Mouse (Mus musculus) A20 (cell line): Measurements from ENCODE around the gene Tnrc6b.
"Not testable (repeated sequence)": the region's sequence is repeated elsewhere in the genome, so short reads cannot be mapped to it uniquely, and the experiment has no call there.

Source experiments
- DNase-seq: peaks from one replicate; pipeline ENCODE4 v3.0.0-alpha.2; 2011; ENCODE audit warnings: low read depth, low spot score

The Tnrc6b gene

GRCm38 (mm10) chr15:80701481-80702257 lies 9.4 kb upstream of the Tnrc6b start:
- DNase-seq = no peak

GRCm38 (mm10) chr15:80702910-80703309 lies 8.2 kb upstream of the Tnrc6b start:
- no peak for DNase-seq

DNA sequence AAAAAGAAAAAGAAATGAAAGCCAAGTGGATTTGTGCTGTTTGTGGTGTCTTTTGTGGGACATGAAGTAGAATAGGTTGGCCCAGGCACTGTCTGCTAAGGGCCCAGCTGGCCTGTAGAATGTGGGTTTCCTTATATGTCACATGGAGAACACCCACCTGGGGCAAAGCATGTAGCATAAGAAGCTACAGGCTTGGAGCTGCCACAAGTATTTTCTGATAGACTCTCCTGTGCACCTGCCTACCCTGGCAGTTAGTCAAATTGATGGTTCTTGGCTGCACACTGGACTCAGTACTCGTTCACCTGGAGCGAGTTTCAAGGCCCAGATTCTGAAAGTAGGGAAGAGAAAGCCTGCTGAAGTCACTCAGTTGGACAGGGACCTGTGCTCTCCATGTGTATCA lies 7.6 kb upstream of the Tnrc6b start:
- peak; percentile 18 for DNase-seq

- peak; percentile 84 for DNase-seq
Measured at GRCm38 (mm10) chr15:80704267-80704666, 6.8 kb upstream of the Tnrc6b start.

- peak; percentile 77 for DNase-seq
Measured at GRCm38 (mm10) chr15:80705828-80706549, 5.1 kb upstream of the Tnrc6b start.

DNA sequence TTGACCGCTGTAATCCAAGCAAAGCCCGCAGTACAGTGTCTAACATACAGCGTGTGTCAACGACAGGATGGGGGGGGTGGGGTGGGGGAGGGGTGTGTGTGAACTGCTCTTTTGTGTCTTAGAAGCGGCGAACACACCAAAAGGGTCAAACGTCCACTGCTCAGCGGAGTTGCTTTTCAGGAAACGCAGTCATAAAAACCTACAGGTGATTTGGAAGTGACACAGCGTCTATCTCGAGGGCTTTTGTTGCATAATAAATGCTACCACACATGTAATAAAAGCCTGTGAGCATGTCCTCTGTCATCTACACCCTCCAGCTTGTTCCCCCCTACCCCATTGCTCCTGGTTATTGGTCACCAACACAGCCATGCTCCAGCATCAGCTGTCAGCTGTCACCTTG lies 4.5 kb upstream of the Tnrc6b start:
- DNase-seq = no peak

GRCm38 (mm10) chr15:80707088-80707487 lies 4.0 kb upstream of the Tnrc6b start:
- DNase-seq = no peak

- DNase-seq = no peak
Measured at GRCm38 (mm10) chr15:80709593-80709992, 1.5 kb upstream of the Tnrc6b start.

DNA sequence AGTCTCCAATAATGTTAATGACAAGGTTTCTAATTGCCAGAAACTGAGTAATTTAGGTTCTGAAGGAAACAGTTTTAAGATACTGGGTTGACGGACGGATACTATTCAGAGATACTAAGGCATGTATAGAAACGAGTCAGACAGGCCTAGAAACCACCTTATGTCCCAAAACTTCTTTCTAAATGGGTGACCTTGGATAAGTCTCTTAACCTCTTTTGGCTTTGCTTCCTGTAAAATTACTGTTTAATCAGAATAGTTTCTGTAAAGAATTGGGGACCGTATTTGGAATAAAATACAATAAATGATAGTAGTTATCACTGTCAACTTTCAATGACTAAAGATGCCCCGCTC lies 881 bp upstream of the Tnrc6b start:
- no peak for DNase-seq

DNA sequence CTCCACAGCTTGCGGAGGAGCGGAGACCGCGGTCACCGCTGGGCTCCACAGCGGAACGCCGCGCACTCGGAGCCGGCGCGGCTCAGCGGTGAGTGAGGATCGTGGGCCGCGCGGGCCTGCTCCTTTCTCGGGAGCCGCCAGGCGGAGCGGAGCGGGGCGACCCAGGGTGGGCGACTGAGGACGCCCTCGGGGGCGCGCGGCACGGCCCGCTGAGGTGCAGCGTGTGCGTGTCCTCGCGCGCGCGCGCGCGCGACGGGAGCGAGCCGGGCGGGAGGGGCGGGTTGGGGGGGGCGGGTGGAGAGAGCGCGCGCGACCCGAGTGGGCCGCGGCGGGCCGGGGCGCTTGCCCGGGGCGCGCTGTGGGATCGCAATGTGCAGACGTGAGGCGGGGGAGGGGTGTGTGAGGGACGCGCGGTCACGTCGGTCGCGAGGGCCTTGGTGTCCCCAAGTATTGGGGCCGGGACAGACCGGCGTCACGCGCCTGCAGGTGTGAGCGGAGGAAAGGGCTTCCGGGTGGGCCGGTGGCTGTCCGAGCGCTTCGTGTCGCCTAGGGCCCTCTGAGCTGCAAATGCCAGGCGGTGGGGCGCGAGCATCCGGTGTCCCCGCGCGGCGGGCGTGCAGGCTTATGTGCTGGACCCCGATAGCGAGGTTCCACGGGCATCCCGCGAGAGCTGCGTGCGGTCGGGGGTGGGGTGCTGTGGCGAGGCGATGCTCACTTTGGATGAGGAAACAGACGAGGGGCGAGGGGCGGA lies 463 bp downstream of the Tnrc6b start:
- peak; percentile 75 for DNase-seq

GRCm38 (mm10) chr15:80714299-80714698 lies 3.2 kb downstream of the Tnrc6b start:
- no peak for DNase-seq

DNA sequence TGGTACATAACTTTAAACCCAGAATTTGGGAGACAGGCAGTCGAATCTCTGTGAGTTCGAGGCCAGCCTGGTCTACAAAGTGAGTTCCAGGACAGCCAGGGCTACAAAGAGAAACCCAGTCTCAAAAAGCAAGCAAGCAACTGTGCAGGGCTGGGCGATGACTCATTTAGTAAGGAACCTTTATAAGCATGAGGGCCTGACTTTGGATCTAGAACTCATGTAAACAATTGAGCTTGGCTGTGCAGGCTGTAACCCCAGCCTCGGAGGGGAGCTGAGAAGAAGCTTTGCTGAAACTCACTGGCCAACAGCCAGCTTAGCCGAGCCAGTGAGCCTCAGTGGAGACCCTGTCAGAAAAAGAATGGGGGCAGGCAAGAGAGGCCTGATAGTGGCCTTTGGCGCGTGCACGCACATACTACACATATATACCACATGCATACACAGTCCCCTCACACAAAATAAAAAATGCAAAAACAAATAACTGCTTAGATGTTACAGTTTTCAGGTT lies 5.6 kb downstream of the Tnrc6b start:
- no peak for DNase-seq

GRCm38 (mm10) chr15:80717431-80717830 lies 6.3 kb downstream of the Tnrc6b start:
- DNase-seq = no peak

DNA sequence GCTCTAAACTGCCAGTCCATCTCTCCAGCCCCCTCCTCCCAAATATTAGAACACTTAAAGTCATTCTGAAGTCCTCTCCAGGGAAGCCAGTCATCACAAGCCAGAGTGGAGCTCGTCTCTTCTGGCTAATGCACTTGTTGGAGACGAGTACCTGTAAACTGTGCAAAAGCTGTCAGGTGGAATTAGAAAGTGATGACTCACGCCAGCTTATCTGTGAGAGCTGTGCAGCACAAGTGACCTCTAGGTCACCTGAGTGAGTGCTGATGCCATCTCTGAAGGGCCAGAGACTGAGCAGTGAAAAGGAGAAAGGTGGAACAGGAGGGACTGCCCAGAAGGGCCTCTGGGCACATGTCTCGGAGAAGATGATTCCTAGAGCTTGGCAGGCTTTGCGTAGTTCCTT lies 9.1 kb downstream of the Tnrc6b start:
- no peak for DNase-seq

- DNase-seq = no peak
Measured at GRCm38 (mm10) chr15:80721861-80722260, 10.7 kb downstream of the Tnrc6b start.

DNA sequence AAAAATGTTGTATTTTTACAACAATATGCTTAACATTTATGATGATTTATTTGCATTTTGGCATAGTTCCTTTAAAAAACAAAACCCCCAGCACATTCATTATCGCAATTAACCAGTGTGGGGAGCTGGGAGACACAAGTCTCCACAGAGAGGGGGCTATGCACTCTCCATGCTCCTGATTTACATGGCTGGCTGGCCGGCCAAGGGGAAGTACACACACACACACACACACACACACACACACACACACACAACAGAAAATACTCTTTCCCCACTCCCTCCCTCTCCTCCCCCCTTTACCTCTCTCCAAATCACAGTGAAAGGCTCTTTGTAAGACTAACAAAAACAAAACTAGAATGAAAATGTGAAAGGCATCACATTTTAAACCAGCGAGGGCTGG lies 11.3 kb downstream of the Tnrc6b start:
- DNase-seq = no peak

DNA sequence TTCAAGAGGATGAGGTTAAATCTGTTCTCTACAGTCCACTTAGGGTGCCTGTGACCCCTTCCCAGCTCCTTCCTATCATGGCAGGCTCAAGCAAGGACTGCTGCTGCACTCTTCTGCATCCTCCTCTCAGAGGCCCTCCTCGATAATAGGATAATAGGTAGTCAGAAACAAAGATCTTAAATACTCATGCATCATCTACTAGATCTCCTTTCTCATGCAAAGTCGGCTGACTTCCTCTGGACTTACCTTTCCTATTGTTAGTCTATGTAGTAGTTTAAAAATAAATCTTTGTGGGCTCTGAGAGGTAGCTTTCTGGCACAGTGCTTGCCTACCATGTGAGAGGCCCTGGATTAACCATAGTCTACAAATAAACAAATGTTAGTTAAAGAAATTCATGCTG lies 18.4 kb downstream of the Tnrc6b start:
- no peak for DNase-seq

GRCm38 (mm10) chr15:80731043-80731442 lies 19.9 kb downstream of the Tnrc6b start:
- DNase-seq = no peak

DNA sequence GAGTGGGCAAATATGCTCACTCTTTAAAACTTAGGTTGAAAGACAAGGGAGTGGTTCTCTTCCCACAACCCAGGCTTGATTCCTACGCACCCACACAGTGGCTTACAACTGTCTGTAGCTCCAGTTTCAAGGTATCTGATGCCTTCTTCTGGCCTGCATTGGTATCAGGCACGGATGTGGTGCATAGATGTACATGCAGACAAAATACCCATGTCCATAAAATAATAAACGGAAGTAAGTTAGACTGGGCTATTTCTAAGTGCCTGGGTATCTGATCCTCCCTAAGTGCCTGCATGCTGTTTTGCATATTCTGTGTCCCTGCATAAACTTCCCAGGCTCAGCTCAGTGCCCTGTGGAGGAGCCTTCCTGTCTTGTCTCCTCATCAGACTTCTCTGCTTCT lies 20.4 kb downstream of the Tnrc6b start:
- DNase-seq = no peak

DNA sequence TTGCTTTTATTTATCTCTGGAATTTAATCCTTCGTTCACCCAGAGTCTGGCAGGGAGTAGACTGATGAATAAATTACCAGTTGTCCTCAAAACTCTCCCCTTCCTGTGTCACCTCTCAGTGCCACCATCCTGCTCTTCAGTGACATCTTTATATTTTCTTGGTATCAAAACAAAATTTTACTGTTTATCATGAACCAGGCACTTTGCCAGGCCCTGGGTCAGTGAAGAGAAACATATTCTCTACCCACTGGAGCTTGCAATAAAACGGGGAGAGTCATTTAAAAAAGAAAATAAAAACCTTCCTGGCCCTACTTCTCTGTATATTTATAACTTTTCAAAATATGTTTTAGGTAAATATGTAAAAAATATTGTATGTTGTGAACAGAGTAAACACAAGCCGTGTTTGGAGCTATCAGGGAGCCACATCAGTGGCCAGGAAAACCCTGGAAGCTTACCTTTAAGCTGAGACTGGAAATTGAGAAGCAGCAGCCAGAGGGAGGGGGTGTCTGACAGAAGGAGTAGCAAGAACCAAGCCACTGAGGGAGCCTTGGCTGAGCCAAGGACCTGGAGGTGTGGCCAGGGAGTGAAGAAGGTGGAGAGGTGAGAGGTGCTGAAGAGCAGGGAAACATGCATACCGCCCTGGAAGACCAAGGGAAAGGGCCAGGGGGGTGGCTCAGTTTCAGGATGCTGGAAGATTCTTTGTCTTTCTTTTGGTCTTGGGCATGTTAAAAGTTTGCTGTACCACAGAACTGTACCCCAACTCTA lies 21.3 kb downstream of the Tnrc6b start:
- no peak for DNase-seq

GRCm38 (mm10) chr15:80735300-80735699 lies 24.2 kb downstream of the Tnrc6b start:
- peak; percentile 83 for DNase-seq

DNA sequence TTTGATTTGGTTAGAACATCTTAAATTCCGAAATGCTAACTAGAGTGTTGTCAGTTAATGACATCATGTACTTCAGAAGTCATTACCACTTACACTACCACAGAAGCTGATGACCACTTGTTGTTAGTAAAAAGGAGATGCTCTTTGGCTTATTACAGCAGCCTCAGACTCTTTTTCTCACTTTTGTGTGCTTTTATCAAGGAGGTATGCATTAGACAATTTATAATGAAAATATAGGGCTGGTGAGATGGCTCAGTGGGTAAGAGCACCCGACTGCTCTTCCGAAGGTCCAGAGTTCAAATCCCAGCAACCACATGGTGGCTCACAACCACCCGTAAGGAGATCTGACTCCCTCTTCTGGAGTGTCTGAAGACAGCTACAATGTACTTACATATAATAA lies 24.6 kb downstream of the Tnrc6b start:
- DNase-seq = not testable (repeated sequence)
